Mouse (Mus musculus) midbrain, embryonic 14.5 days (tissue): Measurements from ENCODE around the gene Ercc6l. TPM values are rescaled to one million over a fixed set of nuclear protein-coding genes. Genes with fewer than 3 reads are reported as not detected.
A peak's percentile ranks its signal among the peaks of the same experiment; 100 is the strongest.
"Not testable (repeated sequence)": the region's sequence is repeated elsewhere in the genome, so short reads cannot be mapped to it uniquely, and the experiment has no call there.

Experiments
- ATAC-seq: fragments of 200-750 bp; cut with Nextera tagmentation; 2 replicates; pipeline ENCODE4 v1.8.0; 2017; ENCODE audit warnings: moderate number of reproducible peaks, moderate library complexity; ENCODE audit not compliant: low FRiP score, low TSS enrichment
- DNase-seq: peaks from one replicate; pipeline ENCODE4 v3.0.0-alpha.2; 2015
- H3K27ac ChIP-seq: fragments of 300-500 bp; sonication (generic); replicated peaks from 2 replicates; pipeline ENCODE4 v1.5.1; 2014; ENCODE audit warnings: mild to moderate bottlenecking, low read depth, low read length, moderate library complexity
- H3K27me3 ChIP-seq: fragments of 300-500 bp; sonication (generic); 2 replicates; pipeline ENCODE4 v1.6.1; 2014; ENCODE audit warnings: low read length, control low read depth, mixed read lengths; ENCODE audit not compliant: control insufficient read depth, insufficient read depth
- H3K36me3 ChIP-seq: fragments of 300-500 bp; sonication (generic); 2 replicates; pipeline ENCODE4 v1.6.1; 2014; ENCODE audit warnings: low read length, control low read depth; ENCODE audit not compliant: control insufficient read depth, insufficient read depth
- H3K4me1 ChIP-seq: fragments of 300-500 bp; sonication (generic); 2 replicates; pipeline ENCODE4 v1.6.1; 2014; ENCODE audit warnings: mild to moderate bottlenecking, antibody characterized with exemption, low read length, control low read depth; ENCODE audit not compliant: control insufficient read depth, insufficient read depth
- H3K4me2 ChIP-seq: fragments of 300-500 bp; sonication (generic); 2 replicates; pipeline ENCODE4 v1.6.1; 2014; ENCODE audit warnings: mild to moderate bottlenecking, low read length, moderate library complexity
- H3K4me3 ChIP-seq: fragments of 300-500 bp; sonication (generic); replicated peaks from 2 replicates; pipeline ENCODE4 v1.5.1; 2014; ENCODE audit warnings: low read depth, low read length
- H3K9ac ChIP-seq: fragments of 300-500 bp; sonication (generic); replicated peaks from 2 replicates; pipeline ENCODE4 v1.6.1; 2014; ENCODE audit warnings: mild to moderate bottlenecking, low read length, moderate library complexity
- H3K9me3 ChIP-seq: fragments of 300-500 bp; sonication (generic); 2 replicates; pipeline ENCODE4 v1.6.1; 2016; ENCODE audit warnings: low read length, control low read depth, mixed read lengths; ENCODE audit not compliant: control insufficient read depth
- WGBS: fragments of 180-500 bp; shearing (Covaris S2); extraction: QIAGEN DNeasy Blood & Tissue Kit; methylation state at CpG from one replicate; pipeline ENCODE4 v1.1.7; 2014; 5-methylcytosine and 5-hydroxymethylcytosine counted together
- polyA plus RNA-seq: library from polyadenylated mRNA; unstranded; fragments of >200 nt; fragmentation: Nextera tagmentation; extraction: Ambion mirVana; gene quantifications from 2 replicates; pipeline ENCODE4 v1.2.1, GENCODE M21; 2014

The Ercc6l gene
- polyA plus RNA-seq, 1 experiment from 2014 or later: 3.4 TPM

GRCm38 (mm10) chrX:102157423-102157791 lies 516 bp upstream of the Ercc6l start:
- Histone ChIP-seq H3K4me2 (peak overlapping the region; percentile 47), H3K27ac (peak overlapping the region; percentile 71), H3K9me3 (no peaks in the 10 kb centered on the region), H3K27me3 (no peaks in the 10 kb centered on the region), H3K36me3 (no peaks in the 10 kb centered on the region), H3K9ac (no peak overlapping the region; the same call in 1 of the 2 replicates), H3K4me1 (no peaks in the 10 kb centered on the region), H3K4me3 (peak overlapping the region; percentile 40)
- DNase-seq (no peak), ATAC-seq (no peak)
- 55% methylated on average over 5 of the region's 5 CpGs for WGBS

- Histone ChIP-seq H3K9me3 (no peaks in the 10 kb centered on the region), H3K4me2 (no peak overlapping the region), H3K4me1 (no peaks in the 10 kb centered on the region), H3K27me3 (no peaks in the 10 kb centered on the region), H3K4me3 (no peak overlapping the region), H3K9ac (no peak overlapping the region), H3K27ac (no peak overlapping the region), H3K36me3 (no peaks in the 10 kb centered on the region)
- ATAC-seq (no peak), DNase-seq (no peak)
- 92% methylated on average over 1 of the region's 1 CpGs for WGBS
These were observed 15.7 kb downstream of the Ercc6l start for GRCm38 (mm10) chrX:102141157-102141556.

- H3K36me3 ChIP-seq: peaks cover 8% of the 10 kb centered on the region; the same call in 1 of the 2 replicates
- no peaks in the 10 kb centered on the region; the same call in 1 of the 2 replicates for H3K4me1 ChIP-seq
- WGBS: 84% methylated on average over 2 of the region's 2 CpGs
- no peak overlapping the region for H3K27ac ChIP-seq
- no peak overlapping the region for H3K4me2 ChIP-seq
- H3K4me3 ChIP-seq: no peak overlapping the region
- DNase-seq (no peak), ATAC-seq (no peak)
- H3K27me3 ChIP-seq: no peaks in the 10 kb centered on the region
- H3K9ac ChIP-seq: no peak overlapping the region
- H3K9me3 ChIP-seq: no peaks in the 10 kb centered on the region
These were observed 35.6 kb downstream of the Ercc6l start for GRCm38 (mm10) chrX:102121321-102121720.

GRCm38 (mm10) chrX:102119042-102119864 lies 37.6 kb downstream of the Ercc6l start, which contains the start of gene Pin4:
Pin4 (plus strand) TSS chrX:102119447.
- ATAC-seq (peak; percentile 98), DNase-seq (peak; percentile 95)
- H3K9me3 ChIP-seq: no peaks in the 10 kb centered on the region
- H3K4me2 ChIP-seq: peak within 1 kb of the TSS; percentile 57
- H3K36me3 ChIP-seq: 0 out of 2 replicates have a peak, but pooled peaks cover 6% of the 10 kb centered on the region
- no peaks in the 10 kb centered on the region for H3K27me3 ChIP-seq
- H3K4me3 ChIP-seq: peak within 1 kb of the TSS; percentile 55
- peak within 1 kb of the TSS; percentile 74 for H3K27ac ChIP-seq
- WGBS: 16% methylated on average over 30 of the region's 30 CpGs
- peak within 1 kb of the TSS; percentile 57 for H3K9ac ChIP-seq
- no peaks in the 10 kb centered on the region; the same call in 1 of the 2 replicates for H3K4me1 ChIP-seq

- Histone ChIP-seq H3K27me3 (no peaks in the 10 kb centered on the region; the same call in 1 of the 2 replicates), H3K9ac (no peak overlapping the region), H3K36me3 (no peaks in the 10 kb centered on the region), H3K4me3 (no peak overlapping the region), H3K4me2 (no peak overlapping the region), H3K9me3 (no peaks in the 10 kb centered on the region), H3K27ac (peak overlapping the region; percentile 81), H3K4me1 (no peaks in the 10 kb centered on the region; the same call in 1 of the 2 replicates)
- DNase-seq (peak; percentile 39), ATAC-seq (no peak)
- 36% methylated on average over 4 of the region's 4 CpGs for WGBS
These were observed 41.2 kb downstream of the Ercc6l start for GRCm38 (mm10) chrX:102115676-102116075.

- H3K27ac ChIP-seq, H3K9ac ChIP-seq, H3K27me3 ChIP-seq, H3K4me3 ChIP-seq, H3K9me3 ChIP-seq, H3K4me2 ChIP-seq, H3K36me3 ChIP-seq, DNase-seq, ATAC-seq, H3K4me1 ChIP-seq: not testable (repeated sequence)
- WGBS: 85% methylated on average over 5 of the region's 5 CpGs
These were observed 47.5 kb downstream of the Ercc6l start for GRCm38 (mm10) chrX:102109349-102109748.

DNA sequence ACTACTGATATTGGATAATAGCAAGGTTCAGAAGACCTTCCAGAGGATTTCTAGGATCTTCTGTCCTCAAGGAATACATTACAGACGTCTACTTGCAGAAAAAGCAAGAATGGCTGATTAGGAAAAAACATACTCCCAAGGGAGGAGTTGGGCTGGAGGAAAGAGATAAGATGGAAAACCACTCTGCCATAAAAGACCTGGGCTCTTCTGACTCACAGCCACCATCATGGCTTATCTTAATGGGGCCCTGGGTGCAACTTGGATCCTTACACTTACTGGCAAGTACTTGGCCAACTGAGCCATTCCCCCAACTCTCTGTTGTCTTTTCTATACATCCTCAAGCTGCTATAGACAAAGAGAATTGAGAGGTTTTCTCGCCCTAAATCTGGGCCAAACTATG lies 53.1 kb downstream of the Ercc6l start:
- H3K27ac ChIP-seq, H3K4me1 ChIP-seq, H3K9ac ChIP-seq, H3K36me3 ChIP-seq, H3K27me3 ChIP-seq, ATAC-seq, H3K9me3 ChIP-seq, DNase-seq, H3K4me3 ChIP-seq, H3K4me2 ChIP-seq: not testable (repeated sequence)
- 64% methylated on average over 2 of the region's 2 CpGs for WGBS

GRCm38 (mm10) chrX:102101886-102102285 lies 55.0 kb downstream of the Ercc6l start:
- WGBS: 70% methylated on average over 7 of the region's 7 CpGs
- H3K27ac ChIP-seq: no peak overlapping the region
- no peaks in the 10 kb centered on the region for H3K4me1 ChIP-seq
- H3K27me3 ChIP-seq: no peaks in the 10 kb centered on the region
- no peaks in the 10 kb centered on the region for H3K36me3 ChIP-seq
- H3K4me2 ChIP-seq: no peak overlapping the region
- DNase-seq (no peak), ATAC-seq (no peak)
- no peak overlapping the region for H3K4me3 ChIP-seq
- H3K9ac ChIP-seq: no peak overlapping the region
- H3K9me3 ChIP-seq: no peaks in the 10 kb centered on the region

- ATAC-seq (no peak), DNase-seq (no peak)
- Histone ChIP-seq H3K4me2 (no peak overlapping the region), H3K9ac (no peak overlapping the region), H3K27me3 (no peaks in the 10 kb centered on the region), H3K4me3 (no peak overlapping the region), H3K4me1 (no peaks in the 10 kb centered on the region), H3K36me3 (no peaks in the 10 kb centered on the region), H3K9me3 (no peaks in the 10 kb centered on the region), H3K27ac (no peak overlapping the region)
- WGBS: 73% methylated on average over 7 of the region's 7 CpGs
These were observed 62.4 kb downstream of the Ercc6l start for GRCm38 (mm10) chrX:102094381-102094904.
